In the genomic region with DNA sequence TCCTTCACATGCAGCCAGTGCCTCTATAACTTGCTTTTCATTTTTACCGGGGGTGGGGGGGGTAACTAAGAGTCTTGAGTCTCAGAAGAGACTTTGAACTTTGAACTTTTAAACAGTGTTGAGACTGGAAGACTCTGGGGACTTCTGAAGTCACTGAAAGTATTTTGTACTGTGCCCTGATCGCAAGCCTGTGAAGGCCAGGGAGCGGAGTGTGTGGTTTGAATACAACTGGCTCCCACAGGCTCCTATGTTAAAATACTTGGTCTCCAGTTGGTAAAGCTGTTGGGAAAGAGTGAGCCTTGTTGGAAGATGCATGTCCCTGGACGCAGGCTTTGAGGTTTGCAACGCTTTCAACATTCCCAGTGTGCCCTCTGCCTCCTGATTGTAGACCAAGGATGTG, we compare ENCODE assay signal across 23 mouse cellular contexts.
"Had no signal": no experiment of that assay in that cellular context is flagged by ENCODE, and none has a peak within 500 bp of the region (broad histone marks: within the 10 kb centered on the region; RNA-seq: fewer than 3 reads in every experiment).

No protein-coding gene starts in this region.

- H3K27me3 ChIP-seq: intestine, embryonic 15.5 days; limb, embryonic 13.5 days; liver, embryonic 12.5 days; liver, embryonic 15.5 days; lung, embryonic 15.5 days; midbrain, embryonic 13.5 days; neural tube, embryonic 13.5 days; stomach, embryonic 15.5 days had no signal

- H3K4me2 ChIP-seq: intestine, embryonic 15.5 days; limb, embryonic 13.5 days; liver, embryonic 12.5 days; liver, embryonic 15.5 days; lung, embryonic 15.5 days; midbrain, embryonic 13.5 days; neural tube, embryonic 13.5 days; stomach, embryonic 15.5 days had no signal

- H3K36me3 ChIP-seq: intestine, embryonic 15.5 days; limb, embryonic 10.5 days; limb, embryonic 13.5 days; liver, embryonic 12.5 days; liver, embryonic 15.5 days; lung, embryonic 15.5 days; midbrain, embryonic 10.5 days; midbrain, embryonic 13.5 days; neural tube, embryonic 13.5 days; stomach, embryonic 15.5 days had no signal

- H3K9ac ChIP-seq: intestine, embryonic 15.5 days; limb, embryonic 13.5 days; liver, embryonic 12.5 days; liver, embryonic 15.5 days; lung, embryonic 15.5 days; midbrain, embryonic 13.5 days; neural tube, embryonic 13.5 days; stomach, embryonic 15.5 days had no signal

- DNase-seq: layer of hippocampus, adult 9-11 months; liver; lung, adult 18-20 months; lung, postnatal 10 days; lung, postnatal 36 days; retina, postnatal 1 day; right cerebral cortex, postnatal 25 days; spleen, adult 18-20 months; thymus, postnatal 25 days had no signal

- H3K4me3 ChIP-seq: intestine, embryonic 15.5 days; layer of hippocampus, adult 2 months; limb, embryonic 10.5 days; limb, embryonic 13.5 days; liver, embryonic 12.5 days; liver, embryonic 15.5 days; lung, embryonic 15.5 days; megakaryocyte, embryonic 14.5 days; midbrain, embryonic 10.5 days; midbrain, embryonic 13.5 days; myocyte; neural tube, embryonic 13.5 days; stomach, embryonic 15.5 days had no signal

- H3K27ac ChIP-seq: intestine, embryonic 15.5 days; layer of hippocampus, adult 2 months; limb, embryonic 10.5 days; limb, embryonic 13.5 days; liver, embryonic 12.5 days; liver, embryonic 15.5 days; lung, embryonic 15.5 days; midbrain, embryonic 10.5 days; midbrain, embryonic 13.5 days; neural tube, embryonic 13.5 days; stomach, embryonic 15.5 days had no signal

- H3K4me1 ChIP-seq: intestine, embryonic 15.5 days; liver, embryonic 12.5 days; liver, embryonic 15.5 days; lung, embryonic 15.5 days; megakaryocyte, embryonic 14.5 days; midbrain, embryonic 10.5 days; midbrain, embryonic 13.5 days; neural tube, embryonic 13.5 days had no signal

- ATAC-seq: intestine, embryonic 15.5 days; liver, embryonic 12.5 days; midbrain, embryonic 13.5 days; midbrain, embryonic 16.5 days had no signal

- H3K9me3 ChIP-seq: intestine, embryonic 15.5 days; limb, embryonic 10.5 days; limb, embryonic 13.5 days; liver, embryonic 12.5 days; liver, embryonic 15.5 days; lung, embryonic 15.5 days; midbrain, embryonic 10.5 days; midbrain, embryonic 13.5 days; neural tube, embryonic 13.5 days; stomach, embryonic 15.5 days had no signal
